Mouse (Mus musculus): Measurements from ENCODE around the gene Ect2l. TPM values are rescaled to one million over a fixed set of nuclear protein-coding genes. Genes with fewer than 3 reads are reported as not detected.

The Ect2l gene
- 0.21 and 0.58 TPM in 2 replicates for polyA plus RNA-seq (2015; fragmentation: Nextera tagmentation; extraction: Ambion mirVana)

DNA sequence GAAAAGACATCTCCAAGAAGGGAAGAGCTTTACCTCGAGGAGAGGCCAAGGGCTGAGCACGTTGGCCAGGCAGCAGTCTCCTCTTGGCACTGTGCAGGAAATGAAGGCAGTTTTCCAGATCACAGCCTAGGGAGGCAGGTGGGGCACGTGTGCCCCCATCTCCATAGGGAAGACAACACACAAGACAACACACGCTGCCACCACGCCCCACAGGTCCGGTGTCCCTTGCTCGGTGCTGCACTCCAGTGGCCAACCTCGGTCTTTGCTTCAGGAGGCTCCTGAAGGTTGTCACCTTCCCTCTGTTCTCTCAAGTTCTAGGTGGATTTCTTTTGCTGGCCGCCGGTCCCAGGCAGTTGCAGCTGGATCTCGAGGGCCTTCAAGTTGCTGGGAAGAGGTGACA lies at the start of gene Ect2l:
Gene Ect2l, minus strand, starts transcription at position 165 of the 400 bp plus-strand sequence.
- WGBS, result 8% methylated on average over 11 of the region's 11 CpGs
- Histone ChIP-seq H3K27ac (no peak within 1 kb of the TSS), H3K9ac (no peak within 1 kb of the TSS), H3K4me1 (replicated peaks) (peaks cover 8% of the 10 kb centered on the region; the same call in 1 of the 2 replicates), H3K4me2 (peak within 1 kb of the TSS; percentile 54), H3K27me3 (no peaks in the 10 kb centered on the region), H3K4me3 (no peak within 1 kb of the TSS), H3K36me3 (no peaks in the 10 kb centered on the region), H3K9me3 (replicated peaks) (no peaks in the 10 kb centered on the region)
- 0 out of 2 replicates have a peak, but pooled peaks have one; percentile 35 for ATAC-seq (replicated peaks; ENCODE audit: insufficient number of reproducible peaks, insufficient read depth, low FRiP score, low read depth)

GRCm38 (mm10) chr10:18251345-18251744 lies 40.7 kb upstream of the Ect2l start:
- H3K4me1 ChIP-seq (replicated peaks), result no peaks in the 10 kb centered on the region
- ATAC-seq (replicated peaks; ENCODE audit: insufficient number of reproducible peaks, insufficient read depth, low FRiP score, low read depth), result no peak
- H3K27ac ChIP-seq, result no peak overlapping the region
- no peaks in the 10 kb centered on the region for H3K27me3 ChIP-seq
- H3K36me3 ChIP-seq, result no peaks in the 10 kb centered on the region
- no peaks in the 10 kb centered on the region for H3K9me3 ChIP-seq (replicated peaks)
- H3K9ac ChIP-seq, result no peak overlapping the region
- WGBS, result 73% methylated on average over 4 of the region's 4 CpGs
- no peak overlapping the region for H3K4me3 ChIP-seq
- no peak overlapping the region for H3K4me2 ChIP-seq

DNA sequence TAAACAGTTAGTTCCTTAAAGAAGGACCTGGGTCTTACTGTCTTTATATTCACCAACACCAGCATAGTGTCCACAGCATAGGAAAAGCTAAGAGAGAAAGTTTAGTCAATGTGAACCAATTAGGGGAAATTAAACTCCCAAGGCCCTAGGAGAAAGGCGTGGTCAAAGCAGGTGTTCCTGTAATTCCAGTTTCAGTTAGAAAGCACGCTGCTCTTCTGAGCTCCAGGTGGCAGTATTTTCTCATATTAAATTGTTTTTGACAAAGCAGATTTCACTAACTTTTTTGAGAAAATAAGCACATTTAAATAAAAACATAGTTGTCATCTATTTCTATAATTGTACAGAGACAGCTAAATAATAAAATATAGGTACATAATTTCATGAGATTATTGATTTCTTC lies 32.9 kb upstream of the Ect2l start:
- Histone ChIP-seq H3K36me3 (no peaks in the 10 kb centered on the region), H3K27ac (no peak overlapping the region), H3K9me3 (replicated peaks) (no peaks in the 10 kb centered on the region), H3K4me2 (no peak overlapping the region), H3K4me1 (replicated peaks) (no peaks in the 10 kb centered on the region), H3K4me3 (no peak overlapping the region), H3K9ac (no peak overlapping the region), H3K27me3 (no peaks in the 10 kb centered on the region)
- no peak for ATAC-seq (replicated peaks; ENCODE audit: insufficient number of reproducible peaks, insufficient read depth, low FRiP score, low read depth)
- 50% methylated on average over 2 of the region's 2 CpGs for WGBS

DNA sequence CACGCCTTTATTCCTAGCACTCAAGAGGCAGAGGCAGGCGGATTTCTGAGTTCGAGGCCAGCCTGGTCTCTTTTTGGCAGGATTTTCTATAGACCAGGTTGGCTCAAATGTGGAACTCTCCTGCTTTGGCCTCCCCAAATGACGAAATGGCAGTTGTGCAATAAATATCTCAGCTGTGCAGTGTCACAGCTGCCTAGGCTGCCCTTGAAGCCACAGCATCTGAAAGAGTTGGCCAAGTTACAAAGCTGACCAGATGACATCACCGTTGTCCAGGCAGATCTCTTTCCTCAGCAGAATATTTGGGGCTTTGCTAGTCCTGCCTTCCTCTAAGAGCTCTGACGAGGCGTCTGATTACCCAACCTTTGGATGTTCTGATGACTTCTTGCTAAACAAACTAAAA lies 26.5 kb upstream of the Ect2l start:
- Histone ChIP-seq H3K9ac (no peak overlapping the region), H3K4me2 (no peak overlapping the region), H3K27me3 (no peaks in the 10 kb centered on the region), H3K27ac (no peak overlapping the region), H3K9me3 (replicated peaks) (no peaks in the 10 kb centered on the region), H3K4me1 (replicated peaks) (peaks cover 6% of the 10 kb centered on the region; the same call in 1 of the 2 replicates), H3K4me3 (no peak overlapping the region), H3K36me3 (no peaks in the 10 kb centered on the region)
- WGBS, result 82% methylated on average over 7 of the region's 7 CpGs
- no peak for ATAC-seq (replicated peaks; ENCODE audit: insufficient number of reproducible peaks, insufficient read depth, low FRiP score, low read depth)

- Histone ChIP-seq H3K9me3 (replicated peaks) (no peaks in the 10 kb centered on the region), H3K27me3 (no peaks in the 10 kb centered on the region), H3K36me3 (no peaks in the 10 kb centered on the region), H3K4me3 (no peak overlapping the region), H3K9ac (no peak overlapping the region), H3K4me1 (replicated peaks) (peaks cover 6% of the 10 kb centered on the region; the same call in 1 of the 2 replicates), H3K4me2 (no peak overlapping the region), H3K27ac (no peak overlapping the region)
- WGBS, result 83% methylated on average over 5 of the region's 5 CpGs
- ATAC-seq (replicated peaks; ENCODE audit: insufficient number of reproducible peaks, insufficient read depth, low FRiP score, low read depth), result no peak
Observed at GRCm38 (mm10) chr10:18236328-18236927, 25.7 kb upstream of the Ect2l start.

- no peaks in the 10 kb centered on the region for H3K9me3 ChIP-seq (replicated peaks)
- WGBS, result 11% methylated on average over 14 of the region's 14 CpGs
- ATAC-seq (replicated peaks; ENCODE audit: insufficient number of reproducible peaks, insufficient read depth, low FRiP score, low read depth), result no peak
Observed at GRCm38 (mm10) chr10:18235402-18235747, 24.7 kb upstream of the Ect2l start.

DNA sequence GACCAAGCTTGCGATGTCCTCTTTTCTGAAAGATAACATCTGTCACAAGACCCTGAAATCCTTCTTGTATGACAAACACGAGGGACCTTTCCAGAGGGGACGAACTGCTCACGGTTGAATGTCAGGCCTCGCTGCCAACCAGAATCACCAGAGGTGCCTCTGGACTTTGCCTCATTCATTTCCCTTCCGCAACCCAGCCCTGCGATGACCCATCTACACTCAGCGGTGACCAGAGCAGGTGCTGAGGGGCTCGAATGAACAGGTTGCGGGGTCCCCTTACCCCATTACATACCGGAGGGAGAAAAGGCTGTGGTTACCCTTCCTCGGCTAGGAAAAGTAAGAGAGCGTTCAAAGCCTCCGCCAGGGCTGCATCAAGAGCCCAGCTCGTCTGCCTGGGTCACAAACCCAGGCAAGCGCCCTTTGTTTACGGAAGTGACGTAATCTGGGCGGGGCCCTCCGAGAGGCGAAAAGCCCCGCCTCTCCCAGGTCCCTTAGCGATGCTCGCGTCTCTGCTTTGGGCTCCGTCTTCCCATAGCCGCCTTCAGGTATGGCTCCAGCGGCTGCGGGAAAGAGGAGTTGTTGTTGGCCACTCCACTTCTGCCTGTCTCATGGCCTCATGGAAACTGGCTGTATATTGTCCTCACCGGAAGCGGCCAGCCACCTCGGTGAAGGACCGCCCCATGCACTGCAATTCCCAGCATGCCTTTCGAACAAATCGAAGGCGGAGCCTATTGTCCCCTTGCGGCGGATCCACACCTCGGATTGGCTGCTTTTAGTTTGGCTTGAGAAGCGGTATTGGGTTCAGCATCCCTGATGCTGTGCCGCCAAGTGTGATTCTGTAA lies 24.1 kb upstream of the Ect2l start, which contains the start of gene Ccdc28a:
Gene Ccdc28a, minus strand, starts transcription at position 439 of the 842 bp plus-strand sequence.
- Histone ChIP-seq H3K4me3 (peak within 1 kb of the TSS; percentile 66), H3K9ac (peak within 1 kb of the TSS; percentile 63), H3K36me3 (no peaks in the 10 kb centered on the region), H3K9me3 (replicated peaks) (no peaks in the 10 kb centered on the region), H3K4me1 (replicated peaks) (peaks cover 6% of the 10 kb centered on the region; the same call in 1 of the 2 replicates), H3K27ac (peak within 1 kb of the TSS; percentile 70), H3K27me3 (no peaks in the 10 kb centered on the region), H3K4me2 (peak within 1 kb of the TSS; percentile 83)
- ATAC-seq (replicated peaks; ENCODE audit: insufficient number of reproducible peaks, insufficient read depth, low FRiP score, low read depth), result peak; percentile 97
- WGBS, result 1% methylated on average over 41 of the region's 41 CpGs

More at GRCm38 (mm10) chr10:18235402-18235747, 24.7 kb upstream of the Ect2l start:
- peaks cover 6% of the 10 kb centered on the region; the same call in 1 of the 2 replicates for H3K4me1 ChIP-seq (replicated peaks)
- H3K27ac ChIP-seq, result no peak overlapping the region
- peak overlapping the region; percentile 66 for H3K4me3 ChIP-seq
- H3K4me2 ChIP-seq, result peak overlapping the region; percentile 72
- H3K27me3 ChIP-seq, result no peaks in the 10 kb centered on the region
- no peaks in the 10 kb centered on the region for H3K36me3 ChIP-seq
- H3K9ac ChIP-seq, result peak overlapping the region; percentile 43

DNA sequence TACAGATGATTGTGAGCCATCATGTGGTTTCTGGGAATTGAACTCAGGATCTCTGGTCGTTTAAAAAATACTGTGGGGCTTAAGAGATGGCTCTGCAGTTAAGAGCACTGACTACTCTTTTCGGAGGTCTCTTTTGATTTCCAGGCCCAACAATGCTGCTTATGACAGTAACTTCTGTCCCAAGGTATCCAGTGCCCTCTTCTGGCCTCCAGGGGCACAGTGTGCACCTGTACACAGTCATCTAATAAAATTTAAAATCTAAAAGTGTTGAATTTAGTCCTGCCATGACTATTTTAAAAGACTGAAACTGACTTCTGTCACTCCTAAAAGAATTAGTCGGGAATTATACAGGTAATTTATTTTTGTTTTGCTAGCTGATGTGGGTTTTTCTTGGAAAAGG lies 23.2 kb upstream of the Ect2l start:
- Histone ChIP-seq H3K4me3 (peak overlapping the region; percentile 66; the same call in 1 of the 2 replicates), H3K4me2 (peak overlapping the region; percentile 83), H3K27me3 (no peaks in the 10 kb centered on the region), H3K9ac (no peak overlapping the region), H3K36me3 (no peaks in the 10 kb centered on the region), H3K9me3 (replicated peaks) (no peaks in the 10 kb centered on the region), H3K27ac (no peak overlapping the region), H3K4me1 (replicated peaks) (peaks cover 6% of the 10 kb centered on the region; the same call in 1 of the 2 replicates)
- 46% methylated on average over 3 of the region's 3 CpGs for WGBS
- ATAC-seq (replicated peaks; ENCODE audit: insufficient number of reproducible peaks, insufficient read depth, low FRiP score, low read depth), result no peak

- Histone ChIP-seq H3K9ac (no peak overlapping the region), H3K27me3 (no peaks in the 10 kb centered on the region), H3K4me2 (no peak overlapping the region), H3K9me3 (replicated peaks) (no peaks in the 10 kb centered on the region), H3K27ac (no peak overlapping the region), H3K4me3 (no peak overlapping the region), H3K36me3 (no peaks in the 10 kb centered on the region), H3K4me1 (replicated peaks) (no peaks in the 10 kb centered on the region)
- 85% methylated on average over 3 of the region's 3 CpGs for WGBS
- ATAC-seq (replicated peaks; ENCODE audit: insufficient number of reproducible peaks, insufficient read depth, low FRiP score, low read depth), result no peak
Observed at GRCm38 (mm10) chr10:18224386-18224785, 13.7 kb upstream of the Ect2l start.

DNA sequence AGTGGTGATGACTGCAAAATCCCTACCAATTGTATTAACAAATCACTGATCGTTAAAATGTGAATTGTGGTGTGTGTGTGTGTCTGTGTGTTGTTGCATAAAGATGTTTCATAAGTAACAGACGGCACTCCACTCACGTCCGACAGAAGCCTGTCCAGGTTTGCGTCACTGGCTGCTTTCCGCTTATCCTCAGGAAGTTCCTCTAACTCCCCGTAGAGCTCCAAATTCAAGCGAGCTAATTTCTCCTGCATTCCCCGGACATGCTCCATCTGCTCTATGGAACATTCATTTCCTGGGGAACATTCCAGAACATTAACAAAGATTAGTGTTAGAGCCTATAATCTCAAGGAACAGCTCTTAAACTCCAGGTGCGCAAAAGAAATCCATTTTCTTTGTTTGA lies 8.7 kb upstream of the Ect2l start:
- no peak overlapping the region for H3K9ac ChIP-seq
- H3K9me3 ChIP-seq (replicated peaks), result no peaks in the 10 kb centered on the region
- H3K27ac ChIP-seq, result no peak overlapping the region
- H3K4me3 ChIP-seq, result no peak overlapping the region
- H3K27me3 ChIP-seq, result no peaks in the 10 kb centered on the region
- no peak overlapping the region for H3K4me2 ChIP-seq
- 71% methylated on average over 10 of the region's 10 CpGs for WGBS
- no peak for ATAC-seq (replicated peaks; ENCODE audit: insufficient number of reproducible peaks, insufficient read depth, low FRiP score, low read depth)
- no peaks in the 10 kb centered on the region for H3K4me1 ChIP-seq (replicated peaks)
- no peaks in the 10 kb centered on the region for H3K36me3 ChIP-seq

- Histone ChIP-seq H3K4me1 (replicated peaks) (peaks cover 8% of the 10 kb centered on the region; the same call in 1 of the 2 replicates), H3K4me2 (no peak overlapping the region), H3K9me3 (replicated peaks) (no peaks in the 10 kb centered on the region), H3K36me3 (no peaks in the 10 kb centered on the region), H3K27me3 (no peaks in the 10 kb centered on the region), H3K9ac (no peak overlapping the region), H3K4me3 (no peak overlapping the region), H3K27ac (no peak overlapping the region)
- 72% methylated on average over 5 of the region's 5 CpGs for WGBS
- ATAC-seq (replicated peaks; ENCODE audit: insufficient number of reproducible peaks, insufficient read depth, low FRiP score, low read depth), result no peak
Observed at GRCm38 (mm10) chr10:18214124-18214523, 3.4 kb upstream of the Ect2l start.
